Mouse (Mus musculus) olfactory bulb, adult 2 months (tissue): Measurements from ENCODE around the gene Bmpr1b. TPM values are rescaled to one million over a fixed set of nuclear protein-coding genes. Genes with fewer than 3 reads are reported as not detected.

ENCODE experiments used
- H3K27ac ChIP-seq: fragments of 200-500 bp; 2 replicates; pipeline ENCODE4 v1.5.1; 2012; ENCODE audit warnings: low read depth, low read length; ENCODE audit not compliant: insufficient read depth
- H3K4me1 ChIP-seq: fragments of 200-500 bp; 2 replicates; pipeline ENCODE4 v1.6.1; 2012; ENCODE audit warnings: low read length; ENCODE audit not compliant: control insufficient read depth, insufficient read depth
- H3K4me3 ChIP-seq: fragments of 200-500 bp; 2 replicates; pipeline ENCODE4 v1.5.1; 2012; ENCODE audit warnings: mild to moderate bottlenecking, low read depth, low read length, moderate library complexity; ENCODE audit not compliant: insufficient read depth
- CTCF ChIP-seq: fragments of 200-500 bp; IDR thresholded peaks from 2 replicates; pipeline ENCODE4 v1.5.1; 2012; ENCODE audit warnings: low read depth, mild to moderate bottlenecking, low read length, moderate library complexity; ENCODE audit not compliant: insufficient read depth
- POLR2A ChIP-seq: fragments of 200-500 bp; IDR thresholded peaks from 2 replicates; pipeline ENCODE4 v1.6.1; 2012; ENCODE audit warnings: mild to moderate bottlenecking, low read depth, low read length, moderate library complexity; ENCODE audit not compliant: insufficient read depth
- WGBS: fragments of 180-500 bp; shearing (Covaris S2); methylation state at CpG from one replicate; pipeline ENCODE4 v1.1.7; 2018; 5-methylcytosine and 5-hydroxymethylcytosine counted together
- polyA plus RNA-seq: library from polyadenylated mRNA; stranded (reverse); fragments of >200 nt; gene quantifications from 2 replicates; pipeline ENCODE4 v1.2.4, GENCODE M21; 2012; ENCODE audit warnings: low replicate concordance; ENCODE audit not compliant: missing spikeins, insufficient read depth, insufficient read length

The Bmpr1b gene
- polyA plus RNA-seq, 1 experiment, result not detected

- peaks cover 5% of the 10 kb centered on the region for H3K4me1 ChIP-seq
- H3K27ac ChIP-seq, result no peak overlapping the region
- no peak overlapping the region for H3K4me3 ChIP-seq
- WGBS, result 87% methylated on average over 3 of the region's 3 CpGs
- TF ChIP-seq CTCF (no peak), POLR2A (no peak)
These were observed 359.6 kb downstream of the Bmpr1b start for GRCm38 (mm10) chr3:141809581-141809980.

- TF ChIP-seq CTCF, result no peak
- no peak for TF ChIP-seq POLR2A
- H3K4me1 ChIP-seq, result no peaks in the 10 kb centered on the region
- no peak overlapping the region for H3K27ac ChIP-seq
- 79% methylated on average over 5 of the region's 5 CpGs for WGBS
- H3K4me3 ChIP-seq, result no peak overlapping the region
These were observed 365.1 kb downstream of the Bmpr1b start for GRCm38 (mm10) chr3:141804133-141804532.

- 59% methylated on average over 1 of the region's 1 CpGs for WGBS
These were observed 371.4 kb downstream of the Bmpr1b start for GRCm38 (mm10) chr3:141797789-141798188.

GRCm38 (mm10) chr3:141797372-141797771 is 371.9 kb downstream of the Bmpr1b start:
- TF ChIP-seq CTCF, result no peak
- TF ChIP-seq POLR2A, result no peak

More at GRCm38 (mm10) chr3:141797789-141798188, 371.4 kb downstream of the Bmpr1b start:
- no peaks in the 10 kb centered on the region for H3K4me1 ChIP-seq
- H3K27ac ChIP-seq, result no peak overlapping the region
- no peak for TF ChIP-seq CTCF
- TF ChIP-seq POLR2A, result no peak
- no peak overlapping the region for H3K4me3 ChIP-seq

GRCm38 (mm10) chr3:141794371-141794770 is 374.9 kb downstream of the Bmpr1b start:
- WGBS, result 64% methylated on average over 3 of the region's 3 CpGs
- no peak overlapping the region for H3K4me3 ChIP-seq
- no peak overlapping the region for H3K27ac ChIP-seq
- no peaks in the 10 kb centered on the region for H3K4me1 ChIP-seq
- TF ChIP-seq POLR2A (no peak), CTCF (no peak)

More at GRCm38 (mm10) chr3:141797372-141797771, 371.9 kb downstream of the Bmpr1b start:
- Histone ChIP-seq H3K27ac (no peak overlapping the region), H3K4me3 (no peak overlapping the region), H3K4me1 (no peaks in the 10 kb centered on the region)

- no peak overlapping the region for H3K4me3 ChIP-seq
- no peak overlapping the region for H3K27ac ChIP-seq
- TF ChIP-seq CTCF, result no peak
- no peak for TF ChIP-seq POLR2A
- H3K4me1 ChIP-seq, result no peaks in the 10 kb centered on the region
- 90% methylated on average over 2 of the region's 2 CpGs for WGBS
These were observed 375.5 kb downstream of the Bmpr1b start for GRCm38 (mm10) chr3:141793755-141794154.

GRCm38 (mm10) chr3:141792106-141792505 is 377.1 kb downstream of the Bmpr1b start:
- Histone ChIP-seq H3K4me1 (no peaks in the 10 kb centered on the region), H3K27ac (no peak overlapping the region), H3K4me3 (no peak overlapping the region)
- no peak for TF ChIP-seq POLR2A
- no peak for TF ChIP-seq CTCF
- WGBS, result 87% methylated on average over 1 of the region's 1 CpGs

GRCm38 (mm10) chr3:141791026-141791780 is 378.0 kb downstream of the Bmpr1b start:
- WGBS, result 79% methylated on average over 8 of the region's 8 CpGs
- TF ChIP-seq POLR2A, result no peak
- no peak for TF ChIP-seq CTCF
- no peak overlapping the region for H3K4me3 ChIP-seq
- H3K27ac ChIP-seq, result no peak overlapping the region
- H3K4me1 ChIP-seq, result no peaks in the 10 kb centered on the region

Other genes starting within 250 kb of the Bmpr1b start
- not detected in 2 replicates for gene Pdlim5, start 226.3 kb upstream of the Bmpr1b start, polyA plus RNA-seq